Mouse (Mus musculus) liver, embryonic 14.5 days (tissue): ENCODE measurements around the gene Mbnl2. TPM values are rescaled to one million over a fixed set of nuclear protein-coding genes. Genes with fewer than 3 reads are reported as not detected.
"Not testable (repeated sequence)": the region's sequence is repeated elsewhere in the genome, so short reads cannot be mapped to it uniquely, and the experiment has no call there.

Experiments used
- ATAC-seq: fragments of 200-750 bp; cut with Nextera tagmentation; 2 replicates; pipeline ENCODE4 v1.8.0; 2017; ENCODE audit warnings: moderate number of reproducible peaks, mild to moderate bottlenecking, moderate library complexity; ENCODE audit not compliant: insufficient read depth
- DNase-seq, 3 experiments: peaks; one replicate each; pipeline ENCODE4 v3.0.0-alpha.2; 2012 to 2013; ENCODE audit warnings: low read depth in 3 of 3, low spot score in 3 of 3
- H3K27ac ChIP-seq: fragments of 300-500 bp; sonication (generic); 2 replicates; pipeline ENCODE4 v1.5.1; 2014; ENCODE audit warnings: moderate library complexity, mild to moderate bottlenecking, control low read depth, inconsistent platforms
- H3K27me3 ChIP-seq: fragments of 300-500 bp; sonication (generic); 2 replicates; pipeline ENCODE4 v1.6.1; 2014; ENCODE audit warnings: mild to moderate bottlenecking, low read length, moderate library complexity; ENCODE audit not compliant: control insufficient read depth, insufficient read depth
- H3K36me3 ChIP-seq: fragments of 300-500 bp; sonication (generic); replicated peaks from 2 replicates; pipeline ENCODE4 v1.6.1; 2014; ENCODE audit warnings: low read depth; ENCODE audit not compliant: control insufficient read depth, insufficient read depth
- H3K4me1 ChIP-seq, 2 experiments: fragments of 200-500 bp in 1 of 2; fragments of 300-500 bp in 1 of 2; sonication (generic) in 1 of 2; replicated peaks; 2 replicates each; pipeline ENCODE4 v1.6.1; 2012 to 2014; ENCODE audit warnings: antibody characterized with exemption in 1 of 2, inconsistent platforms in 1 of 2, low read length in 1 of 2; ENCODE audit not compliant: control insufficient read depth in 2 of 2, insufficient read depth in 2 of 2
- H3K4me2 ChIP-seq: fragments of 300-500 bp; sonication (generic); 2 replicates; pipeline ENCODE4 v1.6.1; 2014; ENCODE audit warnings: low read depth, mild to moderate bottlenecking, control low read depth, moderate library complexity
- H3K4me3 ChIP-seq, 2 experiments: fragments of 200-500 bp in 1 of 2; fragments of 300-500 bp in 1 of 2; sonication (generic) in 1 of 2; 2 replicates each; pipeline ENCODE4 v1.5.1; 2012 to 2014; ENCODE audit warnings: low read depth in 2 of 2, low read length in 2 of 2, mild to moderate bottlenecking in 2 of 2, control low read depth in 1 of 2, inconsistent platforms in 1 of 2, moderate library complexity in 1 of 2; ENCODE audit not compliant: insufficient read depth in 1 of 2
- H3K9ac ChIP-seq: fragments of 300-500 bp; sonication (generic); replicated peaks from 2 replicates; pipeline ENCODE4 v1.6.1; 2014; ENCODE audit warnings: mild to moderate bottlenecking, control low read depth, moderate library complexity
- H3K9me3 ChIP-seq: fragments of 300-500 bp; sonication (generic); 2 replicates; pipeline ENCODE4 v1.6.1; 2016; ENCODE audit warnings: low read length, mixed read lengths; ENCODE audit not compliant: control insufficient read depth
- CTCF ChIP-seq: IDR thresholded peaks from 2 replicates; pipeline ENCODE4 v1.5.1; 2016; ENCODE audit warnings: antibody characterized with exemption, low read depth, control low read depth
- EP300 ChIP-seq: IDR thresholded peaks from 2 replicates; pipeline ENCODE4 v1.6.1; 2016; ENCODE audit warnings: antibody characterized with exemption, low read depth
- WGBS: fragments of 180-500 bp; shearing (Covaris S2); extraction: QIAGEN DNeasy Blood & Tissue Kit; methylation state at CpG from one replicate; pipeline ENCODE4 v1.1.7; 2014; ENCODE audit not compliant: insufficient replicate concordance; 5-methylcytosine and 5-hydroxymethylcytosine counted together
- polyA plus RNA-seq, 2 experiments: library from polyadenylated mRNA; depleted of rRNA in 1 of 2; stranded (reverse) in 1 of 2; unstranded in 1 of 2; fragments of >200 nt; fragmentation: Nextera tagmentation in 1 of 2; extraction: Ambion mirVana in 1 of 2; gene quantifications; 2 replicates each; pipeline versions ENCODE4 v1.2.1 to v1.2.3; 2012 to 2014

Mbnl2 gene
- polyA plus RNA-seq, 2 experiments: 6.5 to 13.5 TPM

DNA sequence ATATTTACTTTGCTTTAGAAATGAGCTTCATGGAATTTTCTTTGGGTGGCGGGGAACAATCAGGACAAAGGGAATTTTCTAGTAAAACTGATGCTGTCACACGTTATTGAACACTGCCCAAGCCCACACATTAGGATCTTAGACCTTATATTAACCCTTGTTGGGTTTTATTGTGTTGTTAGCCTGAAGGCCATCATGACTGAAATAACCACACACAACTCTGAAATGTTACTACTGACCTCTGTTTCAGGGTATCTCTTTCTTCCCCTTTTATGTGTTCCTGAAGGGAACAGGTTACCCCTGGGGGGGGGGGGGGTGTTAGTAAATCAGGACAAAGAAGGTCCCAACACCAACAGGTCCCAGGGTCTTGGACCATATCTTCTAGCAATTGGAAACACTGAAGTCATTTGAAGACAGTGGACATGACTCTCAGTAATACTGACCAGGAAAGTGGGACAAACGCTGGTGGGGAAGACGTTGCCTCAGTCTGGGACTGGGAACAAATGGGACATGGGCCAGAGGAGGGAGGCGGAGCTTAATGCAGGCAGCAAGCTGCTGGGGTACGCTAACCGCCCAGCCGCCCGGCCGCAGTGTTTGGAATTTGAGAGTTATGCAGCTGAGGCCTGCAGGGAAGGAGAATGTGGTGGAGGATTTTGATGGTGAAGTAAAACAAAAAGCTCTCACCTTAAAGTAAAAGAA is 80.4 kb downstream of the Mbnl2 start:
- TF ChIP-seq CTCF (no peak), EP300 (no peak)
- H3K4me2 ChIP-seq: no peak overlapping the region
- WGBS: 78% methylated on average over 10 of the region's 10 CpGs

DNA sequence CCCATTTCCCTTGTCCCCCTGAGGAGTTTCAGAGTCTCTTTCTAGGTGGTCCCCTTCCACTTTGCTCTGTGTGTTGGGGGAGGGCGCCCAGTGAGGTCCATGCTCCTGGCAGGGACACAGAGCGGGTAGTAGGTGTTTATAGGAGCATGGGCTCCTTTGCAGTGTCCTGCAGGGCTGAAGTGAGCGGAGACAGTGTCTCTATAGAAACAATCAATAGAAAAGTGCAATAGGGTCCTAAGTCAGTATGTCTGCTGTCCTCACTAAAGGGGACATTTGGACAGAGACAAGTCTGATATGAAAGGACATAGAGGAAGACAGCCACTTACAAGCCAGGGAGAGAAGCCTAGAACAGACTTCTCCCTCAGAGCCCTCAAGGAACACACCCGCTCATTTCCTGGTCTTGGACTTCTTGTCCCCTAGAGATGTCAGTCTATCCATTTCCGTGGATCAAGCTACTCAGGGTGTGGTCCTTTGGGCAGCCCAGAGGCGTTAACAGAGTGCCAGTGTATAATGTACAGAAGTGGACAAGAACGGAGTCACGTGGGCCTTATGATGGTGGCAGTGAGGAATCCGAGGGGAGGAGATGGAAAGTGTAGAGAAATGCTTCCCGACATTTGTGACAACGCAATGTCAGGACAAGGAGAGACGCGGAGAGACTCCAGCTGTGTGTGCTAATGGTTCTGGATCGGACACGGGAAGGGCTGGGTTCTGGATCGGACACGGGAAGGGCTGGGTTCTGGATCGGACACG is 82.0 kb downstream of the Mbnl2 start:
- Histone ChIP-seq H3K36me3 (no peaks in the 10 kb centered on the region), H3K4me1 (peaks cover 2 to 10% of the 10 kb centered on the region in 2 experiments; a peak in 3 of 4 replicates), H3K27ac (no peak overlapping the region), H3K9me3 (no peaks in the 10 kb centered on the region), H3K4me2 (no peak overlapping the region), H3K4me3 (no peak overlapping the region), H3K9ac (no peak overlapping the region), H3K27me3 (no peaks in the 10 kb centered on the region)
- DNase-seq (no peak), ATAC-seq (no peak)
- WGBS: 79% methylated on average over 19 of the region's 19 CpGs
- TF ChIP-seq EP300 (no peak), CTCF (no peak)

More for the DNA sequence above, 80.4 kb downstream of the Mbnl2 start:
- no peak overlapping the region for H3K27ac ChIP-seq
- DNase-seq (no peak), ATAC-seq (no peak)
- no peaks in the 10 kb centered on the region for H3K27me3 ChIP-seq
- H3K36me3 ChIP-seq: no peaks in the 10 kb centered on the region
- no peak overlapping the region for H3K9ac ChIP-seq
- no peaks in the 10 kb centered on the region for H3K9me3 ChIP-seq
- H3K4me1 ChIP-seq: peaks cover 2 to 13% of the 10 kb centered on the region in 2 experiments; a peak in 3 of 4 replicates
- no peak overlapping the region for H3K4me3 ChIP-seq

DNA sequence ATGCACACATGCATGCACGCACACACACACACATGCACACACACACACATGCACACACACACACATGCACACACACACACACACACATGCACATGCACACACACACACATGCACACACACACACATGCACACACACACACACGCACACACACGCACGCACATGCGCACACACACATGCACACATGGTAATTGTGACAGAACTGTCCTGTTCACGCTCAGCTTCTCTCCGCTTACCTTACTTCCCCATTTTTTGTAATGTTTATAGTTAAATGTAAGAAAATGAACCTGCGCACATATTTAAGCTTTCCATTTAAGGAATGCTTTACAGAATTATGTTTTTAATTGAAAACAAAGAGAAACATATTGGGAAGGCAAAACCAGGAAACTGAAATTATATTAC is 84.1 kb downstream of the Mbnl2 start:
- WGBS: 84% methylated on average over 8 of the region's 8 CpGs
- H3K36me3 ChIP-seq, H3K9me3 ChIP-seq, H3K27me3 ChIP-seq, H3K4me3 ChIP-seq, DNase-seq, H3K4me2 ChIP-seq, H3K9ac ChIP-seq, ATAC-seq, H3K27ac ChIP-seq: not testable (repeated sequence)
- peaks cover 2 to 12% of the 10 kb centered on the region in 2 experiments; a peak in 3 of 4 replicates for H3K4me1 ChIP-seq

DNA sequence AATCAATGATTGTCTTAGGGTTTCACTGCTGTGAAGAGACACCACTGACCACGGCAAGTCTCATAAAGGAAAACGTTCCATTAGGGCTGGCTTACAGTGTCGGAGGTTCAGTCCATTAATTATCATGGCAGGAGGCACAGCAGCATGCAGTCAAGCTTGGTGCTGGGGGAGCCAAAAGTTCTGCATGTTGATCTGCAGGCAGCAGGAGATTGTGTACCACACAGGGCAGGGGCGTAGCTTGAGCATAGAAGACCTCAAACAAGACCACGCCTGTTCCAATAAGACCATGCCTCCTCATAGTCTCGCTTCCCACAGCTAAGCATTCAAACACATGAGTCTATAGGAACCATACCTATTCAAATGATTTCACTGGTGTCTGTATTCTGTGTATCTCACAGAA is 85.7 kb downstream of the Mbnl2 start:
- Histone ChIP-seq H3K4me2 (no peak overlapping the region), H3K4me3 (no peak overlapping the region), H3K9ac (no peak overlapping the region), H3K9me3 (no peaks in the 10 kb centered on the region), H3K36me3 (no peaks in the 10 kb centered on the region), H3K4me1 (peaks cover 0 to 4% of the 10 kb centered on the region in 2 experiments; a peak in 2 of 4 replicates), H3K27me3 (no peaks in the 10 kb centered on the region), H3K27ac (no peak overlapping the region)
- 68% methylated on average over 6 of the region's 6 CpGs for WGBS
- ATAC-seq: no peak
- no peak for DNase-seq
- no peak for TF ChIP-seq CTCF
- no peak for TF ChIP-seq EP300

DNA sequence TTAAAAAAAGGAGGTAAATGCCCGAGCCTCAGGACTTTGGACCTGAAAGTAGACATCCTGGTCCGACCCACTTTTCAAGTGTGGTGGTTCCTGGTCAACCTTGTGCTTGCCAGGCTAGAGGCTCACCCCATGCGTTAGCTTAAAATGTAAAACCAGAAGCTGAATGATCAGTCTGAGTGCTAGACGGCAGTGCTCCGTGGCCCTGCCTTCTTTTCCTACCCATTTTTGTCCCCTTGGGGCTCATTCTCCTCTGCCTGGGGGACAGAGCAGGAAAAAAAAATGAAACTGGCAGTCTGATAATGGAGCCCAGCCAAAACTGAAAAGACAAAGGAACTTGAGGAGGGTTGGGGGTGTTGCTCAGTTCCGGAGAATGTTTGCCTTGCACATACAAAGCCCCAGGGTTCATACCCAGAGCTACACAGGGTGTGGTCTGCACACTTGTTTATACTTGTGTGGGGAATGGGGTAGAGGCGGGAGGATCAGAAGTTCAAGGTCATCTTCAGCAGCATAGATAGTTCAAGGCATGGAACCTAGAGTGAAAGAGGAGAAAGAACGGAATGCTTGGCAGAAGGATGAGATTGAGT is 87.0 kb downstream of the Mbnl2 start:
- ATAC-seq (no peak), DNase-seq (no peak)
- 47% methylated on average over 8 of the region's 8 CpGs for WGBS

More for the DNA sequence above, 87.0 kb downstream of the Mbnl2 start:
- Histone ChIP-seq H3K36me3 (no peaks in the 10 kb centered on the region), H3K9me3 (no peaks in the 10 kb centered on the region), H3K4me2 (no peak overlapping the region), H3K4me1 (peaks cover 0 to 8% of the 10 kb centered on the region in 2 experiments; a peak in 2 of 4 replicates), H3K9ac (no peak overlapping the region), H3K4me3 (no peak overlapping the region), H3K27ac (no peak overlapping the region), H3K27me3 (no peaks in the 10 kb centered on the region)
- TF ChIP-seq EP300 (no peak), CTCF (no peak)
